Mouse (Mus musculus) forebrain, embryonic 10.5 days (tissue): ENCODE measurements at regions not wholly inside any gene's neighbourhood (a gene's known extent, or its start where the extent isn't known, plus 50 kb on each side); places are given as distances from the start of the nearest gene placed in this dataset.

Experiments used
- DNase-seq: peaks from one replicate; pipeline ENCODE4 v3.0.0-alpha.2; 2017; ENCODE audit warnings: low spot score; ENCODE audit errors: extremely low spot score
- H3K27ac ChIP-seq: fragments of 300-500 bp; sonication (generic); 2 replicates; pipeline ENCODE4 v1.5.1; 2016; ENCODE audit warnings: mild to moderate bottlenecking
- H3K27me3 ChIP-seq: fragments of 300-500 bp; sonication (generic); 2 replicates; pipeline ENCODE4 v1.6.1; 2016; ENCODE audit warnings: mild to moderate bottlenecking; ENCODE audit not compliant: poor library complexity, severe bottlenecking
- H3K36me3 ChIP-seq: fragments of 300-500 bp; sonication (generic); replicated peaks from 2 replicates; pipeline ENCODE4 v1.6.1; 2016; ENCODE audit warnings: mild to moderate bottlenecking, moderate library complexity
- H3K4me1 ChIP-seq: fragments of 300-500 bp; sonication (generic); 2 replicates; pipeline ENCODE4 v1.6.1; 2016
- H3K4me3 ChIP-seq: fragments of 300-500 bp; sonication (generic); 2 replicates; pipeline ENCODE4 v1.5.1; 2016; ENCODE audit warnings: mild to moderate bottlenecking, moderate library complexity
- H3K9me3 ChIP-seq: fragments of 300-500 bp; sonication (generic); 2 replicates; pipeline ENCODE4 v1.6.1; 2016; ENCODE audit warnings: mild to moderate bottlenecking, moderate library complexity
- WGBS: fragments of 180-500 bp; shearing (Covaris S2); methylation state at CpG from one replicate; pipeline ENCODE4 v1.1.7; 2016; 5-methylcytosine and 5-hydroxymethylcytosine counted together

DNA sequence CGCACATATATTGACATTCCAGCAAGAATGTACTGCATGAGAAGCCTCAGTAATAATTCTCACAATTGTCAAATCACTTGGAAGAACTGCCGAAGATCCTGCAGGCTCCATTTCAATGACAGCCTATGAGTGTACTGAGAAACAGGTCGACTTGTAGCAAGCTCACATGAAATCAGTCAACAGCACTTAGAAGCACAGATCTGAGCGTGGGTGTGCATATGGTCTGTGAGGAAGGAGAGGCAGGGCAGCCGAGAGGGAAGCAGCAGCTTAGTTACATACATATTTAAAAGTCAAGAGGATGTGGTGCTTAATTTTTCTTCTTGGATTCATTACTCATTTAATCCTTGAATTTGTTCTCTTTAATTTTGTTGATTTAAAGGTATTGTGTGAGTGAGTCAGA, 967.4 kb upstream of the Epha7 start:
- H3K27me3 ChIP-seq, result no peaks in the 10 kb centered on the region
- no peak overlapping the region for H3K27ac ChIP-seq
- no peaks in the 10 kb centered on the region for H3K36me3 ChIP-seq
- H3K9me3 ChIP-seq, result no peaks in the 10 kb centered on the region
- H3K4me3 ChIP-seq, result no peak overlapping the region
- DNase-seq, result no peak
- WGBS, result 86% methylated on average over 5 of the region's 5 CpGs
- H3K4me1 ChIP-seq, result no peaks in the 10 kb centered on the region

DNA sequence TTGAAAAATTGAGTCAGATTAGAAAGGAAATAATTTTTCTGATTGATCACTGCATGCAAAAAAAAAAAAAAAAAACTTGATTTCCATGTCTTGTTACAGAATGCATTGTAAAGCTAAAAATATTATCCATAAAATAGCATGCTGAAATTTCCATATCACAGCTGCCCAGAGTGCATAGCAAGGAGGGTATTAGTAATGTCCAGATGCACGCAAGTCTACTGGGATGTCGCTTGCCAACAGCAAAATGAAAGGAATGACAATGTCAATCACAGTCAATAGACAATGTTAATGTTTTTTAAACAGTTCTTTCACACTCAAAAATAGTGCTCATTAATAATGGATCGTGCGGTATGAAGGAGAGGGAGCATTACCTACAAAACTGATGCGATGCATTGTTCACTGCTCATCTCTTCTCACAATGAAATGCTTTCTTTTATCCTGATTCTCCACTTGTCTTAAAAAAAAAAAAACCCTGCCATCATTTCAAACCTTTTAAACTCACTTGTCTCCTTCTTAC, 966.8 kb upstream of the Epha7 start:
- H3K27me3 ChIP-seq, result no peaks in the 10 kb centered on the region
- DNase-seq, result no peak
- 95% methylated on average over 5 of the region's 5 CpGs for WGBS

DNA sequence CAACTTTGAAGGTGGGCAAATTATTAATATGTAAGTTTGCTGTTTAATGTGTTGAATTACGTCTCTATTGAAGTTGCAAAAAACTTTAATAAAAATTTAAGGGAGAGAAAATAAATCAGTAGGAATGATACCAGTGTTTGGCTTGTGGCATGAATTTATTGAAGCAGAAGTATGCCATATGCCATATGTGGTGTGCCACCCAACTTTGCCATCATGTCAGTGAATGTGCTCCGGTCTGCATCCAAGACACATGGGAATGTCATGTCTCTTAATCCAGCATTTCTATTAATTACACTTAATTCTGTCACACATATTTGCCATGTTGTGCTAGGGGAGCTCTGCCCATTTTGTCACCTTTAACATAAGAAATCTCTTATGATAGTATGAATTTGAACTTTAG, 956.8 kb upstream of the Epha7 start:
- WGBS, result 89% methylated on average over 2 of the region's 2 CpGs
- Histone ChIP-seq H3K4me3 (no peak overlapping the region), H3K9me3 (no peaks in the 10 kb centered on the region), H3K36me3 (no peaks in the 10 kb centered on the region), H3K27ac (no peak overlapping the region), H3K27me3 (no peaks in the 10 kb centered on the region), H3K4me1 (no peaks in the 10 kb centered on the region)
- DNase-seq, result no peak

More for the DNA sequence above, 966.8 kb upstream of the Epha7 start:
- no peak overlapping the region for H3K27ac ChIP-seq
- no peak overlapping the region for H3K4me3 ChIP-seq
- no peaks in the 10 kb centered on the region for H3K4me1 ChIP-seq
- H3K36me3 ChIP-seq, result no peaks in the 10 kb centered on the region
- H3K9me3 ChIP-seq, result no peaks in the 10 kb centered on the region

DNA sequence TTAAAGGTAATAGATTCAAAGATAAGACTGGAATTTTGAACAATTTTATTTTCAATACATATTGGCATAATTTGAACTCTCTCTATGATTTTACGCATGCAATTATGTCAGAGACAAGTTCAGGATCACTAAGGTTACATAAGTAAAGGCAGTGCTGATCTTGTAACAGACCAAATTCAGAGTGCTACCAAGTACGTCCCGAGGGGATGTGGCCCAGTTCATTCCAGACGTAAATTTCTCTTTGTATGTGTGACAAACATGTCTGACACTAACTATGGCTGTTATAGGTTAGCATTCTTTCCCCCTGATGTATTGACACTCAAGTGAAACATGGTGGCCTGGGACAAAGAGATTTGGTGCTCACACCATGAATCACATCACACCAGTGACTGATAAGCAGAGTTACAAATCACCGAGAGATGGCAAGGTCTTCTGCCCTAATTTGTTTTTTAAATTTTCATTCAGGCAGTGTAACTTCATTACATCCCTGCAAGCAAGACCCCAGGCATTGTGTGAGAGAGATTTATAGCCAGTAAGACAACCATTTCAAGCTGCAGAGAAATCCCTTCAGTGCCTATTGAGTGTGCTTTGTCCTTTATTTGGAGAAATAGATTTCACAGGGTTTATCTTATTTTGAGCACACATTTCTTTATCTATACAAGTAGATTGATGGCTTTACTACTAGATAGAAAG, 925.5 kb upstream of the Epha7 start:
- no peaks in the 10 kb centered on the region for H3K9me3 ChIP-seq
- H3K4me3 ChIP-seq, result no peak overlapping the region
- H3K4me1 ChIP-seq, result no peaks in the 10 kb centered on the region
- WGBS, result 90% methylated on average over 5 of the region's 5 CpGs
- no peaks in the 10 kb centered on the region for H3K27me3 ChIP-seq
- no peaks in the 10 kb centered on the region for H3K36me3 ChIP-seq
- no peak for DNase-seq
- no peak overlapping the region for H3K27ac ChIP-seq

DNA sequence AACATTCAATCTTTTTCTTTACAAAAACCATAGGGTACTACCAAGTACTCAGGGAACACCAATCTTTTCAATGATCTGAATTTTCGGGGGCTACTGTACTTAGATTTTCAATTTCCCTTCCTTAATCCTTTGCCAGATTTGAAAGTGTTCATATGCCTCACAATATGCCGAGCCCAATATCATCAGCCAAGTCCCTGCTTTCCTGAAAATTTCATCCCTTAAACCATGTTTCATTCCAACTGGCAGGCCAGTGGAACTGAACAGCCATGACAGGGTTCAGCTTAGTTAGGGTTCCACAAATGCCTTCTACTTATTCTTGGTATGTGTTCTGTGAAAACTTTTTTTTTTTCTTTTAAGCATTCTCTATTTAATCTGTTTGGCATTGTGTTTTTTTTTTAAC, 916.5 kb upstream of the Epha7 start:
- no peaks in the 10 kb centered on the region for H3K9me3 ChIP-seq
- no peak overlapping the region for H3K27ac ChIP-seq
- 79% methylated on average over 2 of the region's 2 CpGs for WGBS
- H3K27me3 ChIP-seq, result no peaks in the 10 kb centered on the region
- no peak for DNase-seq
- no peaks in the 10 kb centered on the region for H3K4me1 ChIP-seq
- H3K4me3 ChIP-seq, result no peak overlapping the region
- H3K36me3 ChIP-seq, result no peaks in the 10 kb centered on the region

DNA sequence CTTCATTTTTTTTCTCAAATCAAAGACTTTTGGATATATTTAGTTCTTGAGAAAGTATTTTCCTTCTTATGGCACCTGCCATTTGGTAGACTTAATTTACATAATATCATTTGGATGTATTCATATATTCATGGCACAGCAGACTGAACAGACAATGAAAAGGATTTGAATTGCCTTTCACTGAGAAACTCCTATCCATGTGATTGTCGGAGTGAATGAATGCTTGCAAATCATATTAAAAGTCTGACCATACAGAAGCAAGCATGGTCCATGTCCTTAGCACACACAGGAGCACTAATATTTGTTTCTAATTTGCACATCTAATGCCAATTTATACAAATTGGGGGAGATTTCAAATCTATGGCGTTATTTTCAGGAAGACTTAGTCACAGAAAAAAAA, 867.6 kb upstream of the Epha7 start:
- Histone ChIP-seq H3K36me3 (no peaks in the 10 kb centered on the region), H3K9me3 (no peaks in the 10 kb centered on the region), H3K27ac (no peak overlapping the region), H3K27me3 (no peaks in the 10 kb centered on the region), H3K4me3 (no peak overlapping the region), H3K4me1 (peaks cover 8% of the 10 kb centered on the region; the same call in 1 of the 2 replicates)
- 90% methylated on average over 2 of the region's 2 CpGs for WGBS
- DNase-seq, result no peak

DNA sequence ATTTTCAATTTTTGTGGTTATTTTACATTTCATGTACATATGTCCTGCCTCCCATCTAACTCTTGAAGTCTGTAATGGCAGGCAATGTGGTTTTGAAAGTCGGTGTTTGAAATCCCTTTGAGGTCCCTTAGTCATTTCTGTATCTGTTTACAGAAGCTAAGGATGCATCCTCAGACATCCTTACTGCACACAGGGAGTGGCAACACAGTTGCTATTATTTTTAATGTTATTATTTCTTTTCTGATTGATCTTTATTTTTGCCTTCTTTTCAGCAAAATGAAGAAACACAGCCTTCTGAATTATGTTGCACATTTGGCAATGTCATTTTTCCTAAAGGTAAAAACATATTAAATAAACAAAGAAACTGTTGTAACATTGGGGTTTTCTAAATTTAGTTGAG, 867.2 kb upstream of the Epha7 start:
- peaks cover 8% of the 10 kb centered on the region; the same call in 1 of the 2 replicates for H3K4me1 ChIP-seq
- H3K4me3 ChIP-seq, result no peak overlapping the region
- no peaks in the 10 kb centered on the region for H3K9me3 ChIP-seq
- H3K36me3 ChIP-seq, result no peaks in the 10 kb centered on the region
- H3K27ac ChIP-seq, result no peak overlapping the region
- WGBS, result 94% methylated on average over 1 of the region's 1 CpGs
- DNase-seq, result no peak
- no peaks in the 10 kb centered on the region for H3K27me3 ChIP-seq

DNA sequence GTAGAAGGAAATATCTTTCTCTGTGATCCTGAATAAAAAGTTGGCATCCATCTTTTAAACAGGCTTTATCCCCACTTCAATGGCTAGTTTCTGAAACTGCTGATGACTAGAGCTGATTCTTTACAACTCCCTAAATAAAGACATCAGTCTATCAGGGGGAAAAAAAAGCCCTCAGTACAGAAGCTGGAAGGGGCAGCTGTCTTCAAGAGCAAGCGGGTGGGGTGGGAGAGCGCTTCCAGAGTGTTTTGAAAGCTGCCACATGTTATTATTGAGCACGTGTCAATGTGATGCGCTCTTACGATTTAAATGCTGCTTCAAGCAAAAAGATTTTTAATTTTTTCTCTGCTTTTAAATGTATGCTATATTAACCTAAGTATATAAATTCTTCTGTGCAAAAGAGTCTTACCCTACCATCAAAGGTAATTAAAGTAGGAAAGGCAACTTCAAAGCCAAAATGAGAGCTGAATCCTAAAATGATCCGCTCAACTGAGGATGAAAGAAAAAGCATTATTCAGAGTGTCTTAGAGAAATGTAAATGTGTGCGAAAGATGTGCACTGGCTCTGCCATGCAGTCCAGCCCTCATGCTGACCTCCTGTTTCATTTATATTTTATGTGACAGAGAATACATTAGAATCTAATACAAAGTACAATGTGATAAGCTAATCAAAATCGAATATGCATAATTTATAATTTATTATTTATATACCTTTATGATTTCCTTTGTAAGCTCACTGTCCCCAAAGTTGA, 862.8 kb upstream of the Epha7 start:
- Histone ChIP-seq H3K27me3 (no peaks in the 10 kb centered on the region), H3K36me3 (no peaks in the 10 kb centered on the region), H3K4me3 (no peak overlapping the region), H3K9me3 (no peaks in the 10 kb centered on the region), H3K27ac (no peak overlapping the region), H3K4me1 (peaks cover 8% of the 10 kb centered on the region; the same call in 1 of the 2 replicates)
- WGBS, result 80% methylated on average over 8 of the region's 8 CpGs
- DNase-seq, result no peak

DNA sequence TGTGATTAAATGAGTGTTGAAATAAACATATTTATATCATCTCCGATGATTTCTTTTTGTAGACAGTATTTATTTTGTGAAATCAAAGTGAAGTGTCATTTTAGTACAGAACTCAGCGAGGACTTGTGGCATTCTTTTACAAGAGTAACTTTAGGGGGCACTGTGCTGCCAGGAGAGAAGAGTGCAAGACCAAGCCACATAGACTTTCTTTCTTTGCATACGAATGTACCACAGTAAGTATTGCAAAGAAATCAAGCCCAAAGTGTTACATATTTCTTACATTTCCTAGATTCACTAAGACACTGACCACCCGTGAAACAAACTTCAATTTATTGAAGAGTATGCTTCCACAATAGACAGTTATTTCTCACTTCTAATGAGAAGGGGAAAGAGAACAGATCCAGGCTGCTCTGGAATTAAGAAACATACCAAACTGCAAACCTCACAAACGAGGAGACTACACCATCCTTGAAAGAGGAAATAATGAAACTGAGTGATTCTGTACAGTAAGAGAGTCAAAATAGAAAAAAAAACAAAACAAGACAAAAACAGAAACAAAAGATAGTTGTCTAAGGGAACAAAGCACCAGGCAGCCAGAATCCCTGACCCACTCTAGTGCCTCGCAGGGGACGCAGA, 847.8 kb upstream of the Epha7 start:
- peaks cover 14% of the 10 kb centered on the region for H3K4me1 ChIP-seq
- no peaks in the 10 kb centered on the region for H3K27me3 ChIP-seq
- H3K9me3 ChIP-seq, result no peaks in the 10 kb centered on the region
- H3K27ac ChIP-seq, result no peak overlapping the region
- no peak overlapping the region for H3K4me3 ChIP-seq
- no peak for DNase-seq
- H3K36me3 ChIP-seq, result no peaks in the 10 kb centered on the region
- WGBS, result 33% methylated on average over 7 of the region's 7 CpGs

DNA sequence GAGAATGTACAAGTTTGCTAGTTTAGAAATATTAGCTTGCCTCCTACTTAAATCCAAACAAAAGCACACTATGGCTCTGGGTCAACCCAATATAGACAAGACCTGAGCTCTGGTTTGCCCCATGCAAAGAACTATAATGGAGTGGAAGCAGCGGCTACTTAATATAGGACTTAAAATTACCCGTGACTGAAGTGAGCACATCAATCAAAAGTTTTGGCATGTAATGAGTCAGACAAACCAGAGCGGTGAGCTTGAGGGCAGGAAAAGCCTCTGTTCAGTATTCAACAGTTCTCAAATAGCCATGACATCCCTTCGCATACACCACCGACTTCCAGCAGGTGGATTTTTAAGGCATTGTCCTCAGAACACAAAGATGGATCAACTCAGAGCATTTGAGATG, 842.4 kb upstream of the Epha7 start:
- Histone ChIP-seq H3K9me3 (no peaks in the 10 kb centered on the region), H3K27me3 (no peaks in the 10 kb centered on the region), H3K4me3 (no peak overlapping the region), H3K27ac (no peak overlapping the region), H3K36me3 (no peaks in the 10 kb centered on the region), H3K4me1 (peaks cover 18% of the 10 kb centered on the region)
- DNase-seq, result peak; percentile 23
- 16% methylated on average over 5 of the region's 5 CpGs for WGBS

DNA sequence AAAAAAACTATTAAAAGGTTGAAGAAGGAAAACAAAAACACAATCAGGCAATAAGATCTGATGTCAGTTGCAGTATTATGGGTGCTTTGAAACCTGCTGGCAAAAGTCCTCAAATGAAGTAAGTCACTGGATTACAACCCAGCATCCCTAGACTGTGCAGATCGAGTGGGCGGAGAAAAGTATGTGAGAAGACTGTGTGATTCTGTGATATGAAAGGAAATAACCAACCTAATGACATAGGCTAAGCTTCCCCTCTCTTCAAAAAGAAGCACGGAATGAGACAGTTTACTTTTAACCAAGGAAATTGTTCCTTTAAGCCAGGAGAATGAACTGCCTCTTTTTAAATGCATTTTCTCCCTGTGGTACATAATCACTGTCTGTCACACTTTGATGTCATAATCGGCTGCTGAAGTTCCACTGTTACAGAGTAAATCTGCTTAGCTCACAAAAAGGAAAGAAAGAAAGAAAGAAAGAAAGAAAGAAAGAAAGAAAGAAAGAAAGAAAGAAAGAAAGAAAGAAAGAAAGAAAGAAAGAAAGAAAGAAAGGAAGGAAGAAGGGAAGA, 833.6 kb upstream of the Epha7 start:
- no peak for DNase-seq
- Histone ChIP-seq H3K4me1 (peaks cover 25% of the 10 kb centered on the region), H3K27me3 (peaks cover 4% of the 10 kb centered on the region; the same call in 1 of the 2 replicates), H3K36me3 (no peaks in the 10 kb centered on the region), H3K9me3 (no peaks in the 10 kb centered on the region), H3K27ac (no peak overlapping the region), H3K4me3 (no peak overlapping the region)
- WGBS, result 31% methylated on average over 4 of the region's 4 CpGs

DNA sequence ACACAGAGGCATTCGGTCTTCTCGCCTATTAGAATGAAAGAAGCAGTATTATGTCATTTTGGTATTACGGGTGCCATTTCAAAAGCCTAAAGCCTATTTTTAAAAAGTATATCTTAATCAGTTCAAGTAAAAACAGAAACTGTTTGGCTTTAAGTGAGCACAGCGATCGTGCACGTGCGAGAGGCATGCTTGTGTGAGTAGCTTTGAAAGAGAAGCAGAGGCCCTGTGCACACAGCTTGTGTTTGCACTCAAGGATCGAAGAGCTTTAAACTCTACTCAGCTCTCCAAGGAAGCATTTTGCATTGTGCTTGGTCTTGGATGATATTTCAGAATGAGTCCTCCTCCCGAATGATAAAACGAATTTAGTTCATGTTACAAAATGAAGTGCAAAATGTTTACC, 833.1 kb upstream of the Epha7 start:
- no peak for DNase-seq
- Histone ChIP-seq H3K27me3 (peaks cover 4% of the 10 kb centered on the region; the same call in 1 of the 2 replicates), H3K27ac (no peak overlapping the region), H3K4me3 (no peak overlapping the region), H3K4me1 (peaks cover 25% of the 10 kb centered on the region), H3K36me3 (no peaks in the 10 kb centered on the region), H3K9me3 (no peaks in the 10 kb centered on the region)
- 45% methylated on average over 10 of the region's 10 CpGs for WGBS
